Mouse (Mus musculus) embryo, embryonic 9.5 days (tissue): ENCODE data around the gene Nfib.

Experiments
- DNase-seq: peaks from one replicate; pipeline ENCODE4 v3.0.0-alpha.2; 2017; ENCODE audit errors: extremely low spot score

The Nfib gene

GRCm38 (mm10) chr4:82249518-82250354 lies 455.8 kb downstream of the Nfib start:
- no peak for DNase-seq

- no peak for DNase-seq
Observed at GRCm38 (mm10) chr4:82248961-82249360, 456.6 kb downstream of the Nfib start.

- DNase-seq: no peak
Observed at GRCm38 (mm10) chr4:82248031-82248430, 457.5 kb downstream of the Nfib start.

GRCm38 (mm10) chr4:82246290-82246689 lies 459.3 kb downstream of the Nfib start:
- no peak for DNase-seq
